Mouse (Mus musculus): ENCODE results near the gene Mctp1. TPM values are rescaled to one million over a fixed set of nuclear protein-coding genes. Genes with fewer than 3 reads are reported as not detected.

Gene Mctp1
- 0.60 TPM for polyA plus RNA-seq (2017; shearing (Covaris generic))

GRCm38 (mm10) chr13:76383972-76384663 lies at the start of gene Mctp1:
Mctp1 (plus strand) TSS chr13:76384535.

Other genes starting within 250 kb of the Mctp1 start
- not detected for gene Fam81b, start 79.5 kb upstream of the Mctp1 start, polyA plus RNA-seq (2017; shearing (Covaris generic))

All from naive thymus-derived CD4-positive, alpha-beta T cell, adult 5 months (primary cell).